Mouse (Mus musculus) naive thymus-derived CD4-positive, alpha-beta T cell, adult 2 months (primary cell): ENCODE results near the gene Polr2f.

Source experiments
- DNase-seq: peaks from one replicate; pipeline ENCODE4 v3.0.0-alpha.2; 2011; ENCODE audit warnings: low read depth

Gene Polr2f

DNA sequence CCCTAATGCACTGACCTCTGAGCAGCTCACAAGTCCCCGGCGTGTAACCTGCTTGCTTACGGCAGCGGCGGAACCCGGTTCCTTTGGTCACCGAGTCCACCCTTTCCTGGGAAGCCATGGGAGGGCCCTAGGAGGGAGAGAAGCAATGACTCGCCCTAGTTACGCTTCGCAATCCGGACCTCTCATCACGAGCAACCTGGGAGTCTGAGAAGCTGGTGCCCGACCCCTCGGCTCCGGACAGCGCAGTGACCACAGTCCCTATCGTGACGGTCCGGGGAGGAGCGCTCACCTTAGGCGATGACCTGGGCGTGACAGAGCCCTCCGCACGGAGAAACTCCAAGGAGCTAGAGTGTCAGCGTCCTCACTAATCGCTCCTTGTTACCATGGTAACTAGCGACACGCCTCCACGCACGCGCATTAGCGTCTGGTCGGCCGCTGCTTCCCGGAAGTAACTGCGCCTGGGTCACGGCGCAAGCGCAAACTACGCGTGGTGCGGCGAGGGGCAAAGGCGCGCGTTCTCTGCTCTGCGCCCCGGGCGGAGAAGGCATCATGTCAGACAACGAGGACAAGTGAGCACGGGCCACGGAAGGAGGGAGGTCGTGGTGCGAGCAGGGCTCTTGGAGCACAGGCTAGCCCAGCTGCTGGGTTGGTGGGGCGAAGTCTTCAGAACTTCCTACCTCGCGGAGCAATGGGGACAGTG is at the start of gene Polr2f, which contains the start of gene 1700088E04Rik:
Polr2f (plus strand) TSS at position 144 of the 700 bp plus-strand sequence.
1700088E04Rik (minus strand) TSS at position 388 of the 700 bp plus-strand sequence.
- DNase-seq, result peak; percentile 98

GRCm38 (mm10) chr15:79092284-79092683 is 48.5 kb upstream of the Polr2f start:
- no peak for DNase-seq

DNA sequence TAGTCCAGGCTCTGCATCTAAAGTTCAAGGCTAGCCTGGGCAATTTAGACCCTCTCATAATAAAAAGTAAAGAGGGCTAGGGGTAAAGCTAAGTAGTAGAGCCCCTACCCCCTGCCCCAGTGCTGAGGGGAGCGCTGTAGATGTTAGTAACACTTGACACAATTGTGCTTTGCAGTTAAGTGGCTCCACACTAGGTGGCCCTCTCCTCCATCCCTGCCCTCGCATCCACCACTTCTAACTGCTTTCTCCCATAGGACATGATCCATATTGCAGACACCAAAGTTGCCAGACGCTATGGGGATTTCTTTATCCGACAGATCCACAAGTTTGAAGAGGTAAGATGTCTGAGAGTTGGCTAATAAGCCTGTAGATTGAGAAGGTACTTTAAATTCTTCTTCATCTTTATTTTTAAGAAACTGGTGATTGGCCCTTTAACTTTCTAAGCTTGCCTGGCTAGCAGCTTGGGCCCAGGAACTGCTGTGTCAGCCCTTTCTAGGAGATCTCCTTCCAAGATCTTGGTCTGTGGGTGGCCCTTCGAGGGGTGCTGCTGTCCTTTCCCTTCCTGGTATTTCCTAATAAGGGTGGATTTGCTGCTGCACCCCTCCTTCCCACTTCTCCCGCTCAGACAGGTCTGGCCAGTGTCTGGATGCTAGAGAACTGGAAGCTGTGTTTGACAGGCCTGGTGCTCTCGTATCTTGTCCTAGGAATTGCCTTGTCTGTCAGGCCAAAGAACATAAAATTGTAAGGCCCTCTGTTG is 47.5 kb upstream of the Polr2f start:
- no peak for DNase-seq

DNA sequence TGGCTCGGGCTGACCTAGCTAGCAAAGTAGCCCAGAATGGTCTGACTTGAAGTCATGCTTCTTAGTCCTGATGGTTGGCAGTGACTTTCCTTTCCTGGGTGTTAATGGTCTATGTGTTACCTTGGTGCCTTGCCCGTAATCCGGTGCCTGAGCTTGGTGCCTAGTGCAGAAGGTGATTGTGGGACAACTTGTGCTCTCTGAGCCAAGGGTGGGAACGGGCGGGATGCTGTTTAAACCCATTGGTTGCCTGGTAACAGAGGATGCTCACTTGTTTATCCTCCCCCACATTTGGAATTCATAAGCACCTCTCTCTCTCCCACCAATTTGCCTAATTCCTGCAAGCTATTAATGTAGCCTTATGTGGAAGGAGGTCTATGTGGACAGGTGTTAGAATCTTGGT is 45.3 kb upstream of the Polr2f start:
- DNase-seq, result no peak

DNA sequence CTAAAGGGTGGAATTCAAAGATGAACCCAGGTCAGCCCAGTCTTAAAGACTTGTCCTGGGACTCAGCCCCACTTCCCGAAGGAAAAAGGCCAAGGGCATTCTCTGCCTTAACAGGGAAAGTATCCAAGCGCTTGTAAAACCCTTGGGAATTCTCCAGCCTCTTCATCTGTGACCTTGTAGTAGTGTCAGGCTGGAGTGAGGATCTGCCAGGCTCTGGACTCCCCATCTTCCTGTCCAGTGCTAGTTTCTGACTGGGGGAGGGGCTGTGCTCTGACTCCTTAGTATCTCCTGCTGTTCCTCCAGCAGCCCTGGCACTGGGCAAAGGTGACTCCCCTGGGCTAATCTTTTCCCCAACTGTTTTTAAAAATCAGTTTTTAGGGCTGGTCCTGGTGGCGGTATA is 44.3 kb upstream of the Polr2f start:
- no peak for DNase-seq

DNA sequence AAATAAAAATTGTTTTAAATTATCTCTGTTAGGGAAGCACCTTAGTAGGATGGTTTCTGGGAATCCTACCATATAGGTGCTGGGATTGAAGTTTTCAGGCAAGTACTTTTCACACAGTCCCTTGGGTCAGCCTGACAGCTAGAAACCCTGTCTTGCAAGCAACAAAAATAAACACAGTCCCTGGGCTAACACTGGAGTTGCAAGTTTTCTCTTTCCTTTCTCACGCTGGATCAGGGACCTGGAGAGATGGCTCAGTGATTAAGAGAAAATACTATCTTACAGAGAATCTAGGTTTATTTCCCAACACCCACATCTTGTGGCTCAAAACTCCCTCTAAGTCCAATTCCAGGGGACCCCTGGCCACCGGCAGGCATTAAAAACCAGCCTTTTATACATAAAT is 43.7 kb upstream of the Polr2f start:
- DNase-seq, result no peak

DNA sequence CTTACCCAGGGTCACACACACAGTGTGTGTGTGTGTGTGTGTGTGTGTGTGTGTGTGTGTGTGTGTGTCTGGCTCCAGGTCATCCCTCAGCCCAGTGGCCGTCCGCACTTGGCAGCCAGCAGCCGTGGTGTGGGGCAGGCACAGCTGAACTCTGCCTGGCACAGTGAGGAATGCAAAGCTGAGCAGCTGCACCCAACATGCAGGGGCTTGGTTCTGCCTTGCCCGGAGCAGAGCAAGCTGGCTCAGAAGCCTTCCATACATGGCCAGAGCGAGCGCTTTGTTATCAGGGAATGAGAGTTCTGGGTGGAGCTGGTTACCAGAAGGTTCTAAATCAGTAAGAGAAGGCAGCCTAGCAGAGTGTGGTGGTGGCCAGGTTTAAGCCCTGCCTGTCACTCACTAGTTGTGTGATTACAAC is 43.2 kb upstream of the Polr2f start:
- DNase-seq, result no peak

DNA sequence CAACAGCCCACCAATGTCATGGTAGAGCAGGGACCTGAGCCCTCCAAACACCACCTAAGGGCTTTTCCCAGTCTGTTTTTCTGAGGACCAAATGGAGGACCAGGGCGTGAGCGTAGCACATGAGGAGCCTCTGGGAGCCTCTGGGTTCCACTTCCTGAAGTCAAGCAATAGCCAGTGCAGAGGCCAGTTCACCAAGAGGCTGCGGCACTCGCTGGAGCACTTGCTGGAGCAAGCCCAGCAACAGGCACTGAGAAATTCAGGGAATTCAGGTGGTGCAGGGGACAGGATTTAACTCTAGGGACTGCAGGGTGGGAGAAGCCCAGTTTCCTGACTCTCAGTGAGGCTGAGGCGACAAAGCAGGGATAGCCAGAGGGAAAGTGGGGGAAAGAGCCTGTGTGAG is 42.6 kb upstream of the Polr2f start:
- no peak for DNase-seq

DNA sequence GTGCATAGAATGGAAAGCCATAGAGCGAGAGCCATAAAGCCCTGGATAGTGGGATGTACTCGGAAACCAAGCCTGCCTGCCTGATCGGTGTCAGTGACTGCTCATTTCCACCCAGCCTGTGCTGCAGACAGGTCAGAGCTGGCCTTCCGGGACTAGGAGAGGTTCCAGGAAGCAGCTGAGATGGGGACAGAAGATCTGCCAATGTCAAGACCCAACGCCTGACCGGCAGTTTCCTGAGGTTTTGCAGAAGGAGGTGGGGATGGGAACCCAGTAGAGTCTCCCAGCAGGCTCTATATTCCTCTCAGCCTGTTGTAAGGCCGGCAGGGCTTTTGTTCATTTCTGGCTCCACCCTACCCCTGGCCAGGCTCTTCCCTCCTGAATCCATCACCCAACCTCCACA is 41.9 kb upstream of the Polr2f start:
- DNase-seq, result no peak

DNA sequence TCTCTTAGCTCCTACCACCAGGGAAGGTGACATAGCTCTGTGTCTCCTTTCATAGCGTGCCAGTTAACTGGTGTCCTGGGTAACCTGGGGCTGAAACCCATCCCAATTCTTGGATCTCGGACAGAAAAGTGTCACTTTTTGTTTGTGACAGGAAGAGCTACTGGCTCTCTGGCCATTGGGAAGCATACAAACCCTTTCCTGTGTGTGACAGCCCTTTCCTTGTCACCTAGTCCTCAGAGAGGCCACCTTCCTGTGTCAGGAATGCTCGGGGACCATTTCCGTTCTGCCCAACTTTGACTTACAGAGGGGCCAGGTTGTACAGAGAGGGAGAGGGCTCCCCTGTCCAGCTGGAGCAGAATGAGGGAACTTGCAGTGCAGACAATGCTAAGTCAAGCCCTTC is 41.4 kb upstream of the Polr2f start:
- DNase-seq, result no peak

DNA sequence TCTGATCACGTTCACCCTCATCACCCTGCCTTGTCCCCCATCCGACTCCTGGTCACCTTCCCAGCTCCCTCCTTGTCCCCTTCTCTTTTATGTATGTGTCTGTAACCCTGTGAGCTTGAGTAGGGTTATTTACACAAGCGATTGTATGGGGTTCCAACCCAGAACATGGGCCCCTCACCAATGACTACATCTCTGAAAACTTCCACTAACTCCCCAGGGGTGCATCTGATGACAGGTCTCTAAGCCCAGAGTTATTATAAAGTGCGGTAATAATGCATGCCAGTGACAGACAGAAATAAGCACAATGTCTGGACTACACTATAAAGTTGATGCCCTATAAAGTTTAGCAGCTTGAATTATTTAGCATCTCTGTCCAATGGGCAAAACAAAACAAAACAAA is 40.4 kb upstream of the Polr2f start:
- no peak for DNase-seq

GRCm38 (mm10) chr15:79101531-79101930 is 39.3 kb upstream of the Polr2f start:
- no peak for DNase-seq

- DNase-seq, result no peak
Observed at GRCm38 (mm10) chr15:79103264-79103663, 37.5 kb upstream of the Polr2f start.

DNA sequence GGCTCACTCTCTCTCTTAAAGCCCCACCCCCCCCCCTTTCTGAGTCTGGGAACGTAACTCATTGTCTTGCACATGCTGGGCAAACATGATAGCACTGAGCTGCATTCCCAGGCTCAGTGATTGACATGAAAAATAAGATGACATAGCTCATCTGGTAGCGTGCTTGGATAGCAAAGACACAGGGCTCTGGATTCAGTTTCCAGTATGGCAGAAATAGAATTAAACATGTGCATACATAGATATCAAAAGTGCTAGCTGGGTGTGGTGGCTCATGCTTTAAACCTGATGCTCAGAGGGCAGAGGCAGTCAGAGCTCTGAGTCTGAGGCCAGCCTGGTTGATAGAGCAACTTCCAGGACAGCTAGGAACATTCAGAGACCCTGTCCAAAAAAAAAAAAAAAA is 35.0 kb upstream of the Polr2f start:
- no peak for DNase-seq

DNA sequence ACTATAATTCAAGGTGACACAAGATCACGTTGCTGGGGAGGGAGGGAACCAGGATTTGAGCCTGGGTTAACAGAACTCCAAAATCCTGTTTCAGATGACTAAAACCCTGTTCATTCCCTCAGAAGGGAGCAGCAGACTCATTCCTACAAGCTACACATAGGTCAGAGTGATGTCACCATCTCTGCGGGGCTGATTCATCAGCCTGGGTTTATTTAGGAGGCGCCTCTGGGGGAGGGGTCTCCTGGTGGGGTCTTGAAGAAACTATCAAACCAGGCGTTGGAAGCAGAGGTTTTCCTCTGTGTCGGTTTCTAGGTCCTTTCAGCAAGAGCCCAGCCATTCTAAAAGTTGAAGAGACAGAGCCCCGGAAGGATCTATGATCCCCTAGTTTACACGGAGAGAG is 32.8 kb upstream of the Polr2f start:
- no peak for DNase-seq

- peak; percentile 73 for DNase-seq
Observed at GRCm38 (mm10) chr15:79108421-79109320, 32.1 kb upstream of the Polr2f start, which contains the start of gene Micall1. Gene Micall1, plus strand, starts transcription at chr15:79108898.

DNA sequence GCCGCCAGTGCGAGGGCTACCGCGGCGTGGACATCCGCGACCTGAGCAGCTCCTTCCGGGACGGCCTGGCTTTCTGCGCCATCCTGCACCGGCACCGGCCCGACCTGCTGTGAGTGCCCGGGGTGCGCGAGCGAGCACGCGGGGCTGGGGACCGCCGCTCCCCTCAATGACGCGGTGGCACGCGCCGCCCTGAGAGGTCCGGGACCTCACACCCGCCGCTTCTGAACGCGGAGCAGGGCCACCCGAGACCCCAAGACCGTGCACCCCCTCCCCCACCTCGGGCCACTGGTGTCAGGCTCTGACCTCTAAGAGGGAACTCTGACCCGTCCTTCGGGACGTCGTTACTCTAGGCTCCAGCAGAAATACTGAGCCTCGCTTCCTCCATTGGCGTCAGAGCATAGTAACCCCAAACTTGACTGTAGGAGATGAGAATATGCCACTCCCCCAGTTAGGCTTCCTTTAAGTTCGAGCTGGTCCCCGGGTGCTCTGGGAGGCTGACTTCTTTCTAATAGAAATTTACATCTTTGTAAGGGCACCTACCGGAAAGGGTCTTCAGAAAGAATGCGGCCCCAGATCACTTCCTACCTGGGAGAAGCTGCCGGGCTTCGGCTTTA is 31.4 kb upstream of the Polr2f start:
- peak; percentile 67 for DNase-seq

- no peak for DNase-seq
Observed at GRCm38 (mm10) chr15:79110031-79110430, 30.8 kb upstream of the Polr2f start.

GRCm38 (mm10) chr15:79110528-79110927 is 30.3 kb upstream of the Polr2f start:
- no peak for DNase-seq

- DNase-seq, result no peak
Observed at GRCm38 (mm10) chr15:79111774-79112173, 29.0 kb upstream of the Polr2f start.

DNA sequence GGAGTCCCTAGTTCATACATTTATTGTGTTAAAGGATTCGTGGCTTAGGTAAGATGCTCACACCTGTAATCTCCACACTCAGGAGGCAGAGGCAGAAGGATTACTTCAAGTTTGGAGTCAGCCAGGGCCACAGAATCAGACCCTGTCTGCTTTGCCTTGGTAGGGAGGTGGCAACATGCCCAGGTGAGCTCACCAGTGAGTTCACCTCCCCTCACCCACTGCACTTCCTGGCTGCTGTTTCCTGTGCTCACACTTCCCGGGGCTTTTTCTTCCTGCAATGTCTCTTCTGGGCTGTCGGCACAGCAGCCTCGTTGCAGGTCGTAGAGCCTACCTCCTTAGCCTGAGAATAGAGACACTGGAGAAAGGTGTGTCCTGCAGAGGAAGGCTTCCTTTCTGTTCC is 25.5 kb upstream of the Polr2f start:
- peak; percentile 69 for DNase-seq

DNA sequence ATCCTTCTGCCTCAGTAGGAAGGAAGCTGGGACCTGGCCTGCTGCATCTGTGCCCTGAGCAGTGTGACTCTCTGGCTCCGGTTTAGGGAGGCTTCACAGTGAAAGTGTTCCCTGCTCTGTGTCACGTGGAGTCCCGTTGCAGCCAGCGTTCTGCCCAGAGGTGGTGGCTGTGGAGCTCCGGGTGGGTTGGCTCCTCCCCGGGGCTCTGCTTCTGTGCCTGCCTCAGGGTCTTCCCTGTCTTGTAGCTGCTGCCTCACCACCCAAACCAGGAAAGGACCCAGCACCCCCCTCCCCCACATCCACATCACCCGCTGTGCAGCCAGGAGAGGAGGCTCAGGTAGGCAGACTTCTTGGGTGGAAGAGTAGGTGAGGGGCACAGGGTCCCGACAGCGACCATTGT is 21.3 kb upstream of the Polr2f start:
- no peak for DNase-seq
